Mouse (Mus musculus) gastrocnemius, adult 18-20 months (tissue): ENCODE results near the gene Kat2a. TPM values are rescaled to one million over a fixed set of nuclear protein-coding genes. Genes with fewer than 3 reads are reported as not detected.

Experiments used
- DNase-seq: peaks from one replicate; pipeline ENCODE4 v3.0.0; 2021; ENCODE audit warnings: low spot score
- total RNA-seq, 2 experiments: library from RNA; stranded (reverse); gene quantifications; 2 replicates each; pipeline ENCODE4 v1.2.3; 2021

Kat2a gene
- total RNA-seq, 2 experiments from 2014 or later, result 10.1 to 11.1 TPM

DNA sequence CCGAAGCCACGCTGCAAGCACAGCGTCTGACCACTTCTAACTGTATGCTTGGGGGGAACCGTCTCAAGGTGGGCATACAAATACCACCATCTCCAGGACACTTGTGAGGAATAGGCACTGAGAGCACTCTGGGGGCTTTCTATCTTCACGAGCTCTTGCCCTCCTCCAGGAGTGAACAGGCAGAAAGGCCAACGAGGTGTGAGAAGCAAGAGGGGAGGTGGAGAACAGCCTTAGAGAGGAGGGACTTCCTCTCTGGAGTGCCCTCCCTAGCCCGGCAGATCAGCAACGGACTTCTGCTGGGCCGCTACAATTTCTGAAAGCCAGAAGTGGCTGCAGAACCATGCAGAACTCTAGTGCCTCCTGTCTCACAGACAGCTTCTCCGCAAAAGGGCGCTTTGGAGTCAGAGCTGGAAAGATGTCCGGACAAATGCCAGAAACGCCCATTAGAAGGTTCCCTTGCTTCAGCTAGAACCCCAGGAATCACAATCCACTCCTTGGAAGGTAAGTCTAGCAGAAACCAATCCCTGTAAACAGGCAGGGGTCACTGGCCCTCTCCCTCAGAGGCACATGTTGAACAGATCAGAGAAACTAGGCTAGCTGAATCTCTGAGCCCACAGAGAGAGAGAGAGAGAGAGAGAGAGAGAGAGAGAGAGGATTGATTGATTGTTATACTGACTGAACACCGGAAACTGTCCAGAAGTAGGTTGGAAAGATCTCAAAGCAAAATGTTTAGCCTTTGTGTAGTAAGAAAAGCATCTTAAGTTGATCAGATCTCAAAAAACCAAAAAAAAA is 23.9 kb upstream of the Kat2a start:
- DNase-seq, result no peak

DNA sequence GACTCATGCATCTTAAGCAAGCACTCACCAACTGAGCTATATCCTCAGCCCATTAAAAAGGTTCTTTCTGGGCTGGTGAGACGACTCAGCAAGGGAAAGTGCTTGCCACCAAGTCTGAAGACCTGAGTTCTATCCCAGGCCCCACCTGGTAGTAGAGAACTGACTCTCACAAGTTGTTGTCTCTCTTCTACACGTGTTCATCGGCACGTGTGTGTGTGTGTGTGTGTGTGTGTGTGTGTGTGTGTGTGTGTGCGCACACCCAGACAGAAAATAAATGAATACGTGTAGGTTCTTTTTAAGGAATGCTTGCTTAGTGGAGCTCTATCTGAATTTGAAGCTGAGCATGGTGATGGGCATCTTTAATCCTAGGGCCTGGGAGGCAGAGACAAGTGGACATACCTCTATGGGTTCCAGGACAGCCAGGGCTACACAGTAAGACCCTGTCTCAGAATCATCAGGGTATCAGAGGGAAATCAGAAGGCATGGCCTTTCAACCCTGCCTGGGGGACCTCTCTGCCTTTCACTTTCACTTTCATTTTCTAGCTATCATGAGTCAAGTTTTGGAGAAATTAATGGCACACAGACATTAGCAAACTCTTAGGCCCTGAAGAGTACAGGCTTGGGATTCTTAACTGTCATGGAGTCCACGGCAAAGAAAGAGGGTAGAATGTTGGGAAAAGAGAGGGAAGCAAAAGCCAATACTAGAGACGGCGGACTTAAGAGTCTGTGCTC is 23.0 kb upstream of the Kat2a start:
- no peak for DNase-seq

DNA sequence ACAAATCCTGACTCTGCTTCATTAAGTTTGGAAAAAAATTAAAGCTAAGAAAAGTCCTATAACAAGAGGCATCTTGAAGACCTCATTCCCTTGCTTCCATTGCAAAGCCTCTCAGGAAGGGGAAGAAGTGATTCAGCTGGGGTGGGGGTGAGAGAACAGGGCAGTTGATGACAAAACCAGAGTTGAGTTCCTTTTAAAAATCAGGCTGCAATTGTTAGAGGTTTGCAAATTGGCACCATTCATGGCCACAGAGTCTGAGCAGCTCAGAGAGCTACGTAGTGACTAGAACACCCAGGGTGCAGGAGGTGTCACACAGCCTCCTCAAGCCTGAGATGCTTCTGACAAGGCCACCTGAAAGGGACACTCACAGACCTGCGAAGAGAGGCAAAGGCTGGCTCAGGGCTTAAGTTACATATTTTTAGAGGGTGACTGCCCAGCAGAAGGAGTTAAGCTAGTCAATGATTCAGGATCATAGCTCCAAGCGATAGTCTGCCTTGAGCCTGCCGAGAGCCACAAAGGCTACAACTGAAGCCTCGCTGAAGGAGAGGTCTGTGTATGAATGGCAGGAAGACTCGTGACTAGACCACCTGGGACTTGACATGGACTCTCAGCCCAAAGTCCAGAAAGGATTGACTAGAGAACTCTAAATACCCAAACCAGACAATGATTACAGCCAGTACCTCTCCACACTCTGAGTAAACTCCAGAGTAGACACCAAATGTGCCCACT is 18.4 kb upstream of the Kat2a start:
- no peak for DNase-seq

DNA sequence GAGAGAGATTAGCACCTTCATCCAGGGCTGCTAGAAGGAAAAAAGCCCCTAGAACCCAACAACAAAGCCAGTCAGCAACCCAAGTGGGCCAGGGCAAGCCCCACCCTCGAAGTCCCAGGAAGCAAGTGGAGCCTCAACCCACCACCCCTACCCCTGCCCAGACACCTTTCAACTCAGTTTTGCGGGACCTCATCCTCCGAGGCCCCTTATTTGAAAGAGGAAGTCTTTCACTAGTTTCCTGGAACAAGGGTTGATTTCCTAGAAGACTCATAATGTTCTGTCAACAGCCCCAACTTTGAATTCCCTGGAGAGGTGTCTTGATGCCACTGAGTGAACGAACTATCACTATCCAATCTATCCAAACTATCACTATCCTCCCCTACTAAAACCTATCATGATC is 17.7 kb upstream of the Kat2a start:
- DNase-seq, result no peak

DNA sequence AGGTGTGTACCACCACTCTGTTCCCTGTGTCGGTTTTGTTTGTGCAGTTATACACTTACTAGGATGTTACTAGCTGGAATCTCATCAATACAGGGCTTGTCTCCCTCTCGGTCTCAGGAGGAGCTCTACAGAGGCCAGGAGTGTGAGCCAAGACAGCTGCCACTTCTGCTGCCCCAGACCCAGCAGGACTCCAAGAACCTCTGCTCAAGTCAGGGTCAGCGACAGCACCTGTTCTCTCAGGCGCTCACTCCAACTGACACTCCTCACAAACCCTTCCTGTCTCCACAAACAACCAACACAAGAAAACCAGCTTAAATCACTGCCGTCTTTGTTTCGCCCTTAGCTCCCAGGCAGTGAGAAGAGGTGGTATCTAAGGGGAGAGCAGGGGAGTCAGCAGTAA is 16.3 kb upstream of the Kat2a start:
- DNase-seq, result no peak

- DNase-seq, result no peak
Observed at GRCm38 (mm10) chr11:100727201-100727600, 14.9 kb upstream of the Kat2a start.

DNA sequence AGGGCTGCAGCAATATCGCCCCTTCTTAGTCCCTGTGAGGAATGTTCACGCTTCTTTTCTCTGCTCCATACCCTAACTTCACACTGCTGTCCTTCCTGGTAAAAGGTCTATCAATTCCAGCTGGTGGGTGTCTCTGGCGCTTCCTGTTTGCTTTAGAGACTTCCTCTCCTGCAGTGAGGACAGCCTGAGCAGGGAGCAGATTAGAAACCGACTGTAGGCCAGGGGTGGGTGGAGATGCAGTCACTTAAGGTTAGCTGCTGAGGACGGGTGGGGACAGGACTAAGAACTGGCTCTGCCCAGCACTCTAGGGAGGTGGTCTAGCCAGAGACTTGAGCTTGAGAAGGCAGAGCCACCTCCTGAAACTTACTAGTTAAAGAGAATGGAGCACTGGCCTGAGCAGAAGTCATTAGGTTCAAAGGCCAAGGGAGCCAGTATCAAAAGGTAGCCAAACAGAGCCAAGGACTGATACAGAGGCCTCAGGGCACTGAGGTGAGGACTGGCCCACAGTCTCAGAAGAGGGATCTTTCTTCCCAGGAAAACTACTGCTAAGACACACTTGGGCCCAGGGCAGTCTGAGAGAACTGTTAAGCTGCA is 12.8 kb upstream of the Kat2a start:
- no peak for DNase-seq

DNA sequence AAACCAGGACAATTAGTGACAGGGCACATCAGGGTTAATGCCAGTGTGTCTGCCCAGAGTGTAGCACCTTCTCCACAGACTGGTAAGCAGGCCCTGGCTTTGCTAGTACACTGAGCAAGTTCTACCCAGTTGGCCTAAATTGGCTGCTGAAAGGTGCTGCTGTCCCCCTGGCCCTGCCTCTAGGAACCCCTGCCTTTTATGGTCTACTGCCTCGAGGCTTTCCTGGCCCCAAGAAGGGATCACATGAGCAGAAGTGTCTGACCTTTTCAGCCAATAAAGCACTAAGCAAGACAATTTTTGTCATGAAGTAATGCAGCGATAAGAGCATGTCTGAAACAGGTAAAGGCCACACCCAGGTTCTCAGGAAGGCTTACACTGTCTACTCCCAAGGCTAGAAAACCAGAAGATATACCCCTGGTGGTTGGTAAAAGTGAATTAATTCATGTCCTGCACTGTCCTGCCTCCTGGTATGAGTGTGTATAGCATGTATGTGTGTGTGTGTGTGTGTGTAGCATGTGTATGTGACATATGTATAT is 10.3 kb upstream of the Kat2a start:
- no peak for DNase-seq

- no peak for DNase-seq
Observed at GRCm38 (mm10) chr11:100721776-100722492, 9.7 kb upstream of the Kat2a start.

DNA sequence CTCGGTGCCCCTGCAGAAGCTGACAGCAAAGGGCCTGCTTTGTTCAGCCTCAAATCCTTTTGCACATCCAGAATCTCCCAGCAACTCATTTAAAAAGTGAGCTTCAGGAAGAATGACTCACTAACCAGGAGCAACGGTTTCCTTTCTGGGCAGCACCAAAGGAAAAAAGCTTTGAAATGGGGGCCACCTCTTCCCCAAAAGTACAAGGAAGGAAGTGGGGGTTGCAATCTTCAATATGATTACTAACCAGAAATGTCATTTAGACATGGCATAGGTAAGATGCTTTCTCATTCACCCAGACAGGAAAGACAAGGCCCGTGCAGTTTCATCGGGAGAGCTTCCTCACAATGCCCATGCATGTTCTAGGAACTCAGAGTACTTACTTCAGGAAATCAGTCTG is 9.0 kb upstream of the Kat2a start:
- no peak for DNase-seq

DNA sequence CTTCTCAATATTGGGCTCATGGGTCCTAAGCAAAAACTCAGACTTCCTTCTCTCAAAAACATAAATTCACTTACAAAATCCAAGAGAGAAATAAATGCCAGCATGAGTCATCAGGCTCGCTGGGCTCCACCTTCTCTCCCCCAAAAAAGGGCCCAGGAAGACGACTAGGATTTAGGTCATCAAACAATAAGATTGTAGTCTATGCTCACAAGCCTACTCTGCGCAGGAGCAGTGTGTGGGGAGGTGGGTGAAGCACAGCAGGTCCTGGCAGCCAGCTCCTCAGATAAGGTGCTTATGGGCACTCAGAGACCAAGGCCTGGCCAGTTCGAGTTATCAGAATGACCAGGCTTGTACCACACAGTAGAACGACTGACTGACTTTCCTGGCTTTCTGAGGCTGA is 8.1 kb upstream of the Kat2a start:
- no peak for DNase-seq

DNA sequence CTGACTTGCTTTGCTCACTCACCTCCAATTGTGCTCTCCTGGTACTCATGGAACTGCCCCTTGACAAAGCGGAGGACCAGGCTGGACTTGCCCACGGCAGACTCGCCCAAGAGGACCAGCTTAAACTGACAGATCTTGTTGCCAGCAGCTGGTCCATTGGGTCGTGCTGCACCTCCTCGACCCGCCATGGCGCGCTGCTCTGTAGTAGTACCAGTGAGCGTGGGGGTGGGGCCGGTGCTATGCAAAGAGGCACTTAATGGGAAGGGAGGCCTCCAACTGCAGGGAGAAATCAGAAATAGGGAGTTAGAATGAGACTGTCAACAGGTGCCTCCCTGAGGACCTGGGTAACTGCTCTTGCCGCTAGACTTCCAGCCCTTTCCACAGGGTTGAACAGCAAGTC is 7.6 kb upstream of the Kat2a start:
- DNase-seq, result no peak

DNA sequence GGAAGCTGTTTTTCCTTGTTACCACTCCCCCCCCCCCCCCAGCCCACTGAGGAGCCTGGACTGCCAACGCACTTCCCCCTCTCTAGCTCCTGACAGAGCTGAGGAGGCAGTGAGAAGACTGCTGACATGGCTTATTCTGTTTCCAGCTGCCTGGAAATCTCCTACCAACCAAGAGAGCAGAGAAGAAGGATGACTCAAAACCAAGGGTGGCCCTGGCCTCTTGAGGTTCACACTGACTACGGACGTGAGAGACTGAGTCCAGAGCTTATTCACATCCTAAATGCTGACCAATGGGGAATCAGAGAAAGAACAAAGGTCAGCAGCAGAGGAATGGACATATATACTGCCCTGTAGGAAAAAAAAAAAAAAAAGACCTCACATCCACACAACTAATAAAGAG is 7.0 kb upstream of the Kat2a start:
- DNase-seq, result no peak

DNA sequence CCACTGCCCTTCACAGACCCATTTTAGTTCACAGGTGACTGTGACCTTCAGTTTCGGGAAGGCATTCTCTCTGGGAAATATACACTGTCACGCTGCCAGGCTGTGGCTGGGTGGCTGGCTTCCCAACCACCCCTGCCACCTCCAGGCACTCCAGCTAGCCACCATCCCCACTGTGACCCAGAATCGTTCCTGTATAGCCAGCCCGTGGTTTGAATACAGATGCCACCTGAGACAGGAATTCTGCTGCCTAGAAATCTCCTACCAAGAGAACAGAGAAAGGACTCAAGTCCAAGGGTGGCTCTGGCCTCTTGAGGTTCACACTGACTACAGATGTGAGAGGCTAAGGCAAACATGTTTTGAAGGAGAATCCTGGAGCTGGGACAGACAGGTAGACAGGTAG is 6.6 kb upstream of the Kat2a start:
- no peak for DNase-seq

- DNase-seq, result no peak
Observed at GRCm38 (mm10) chr11:100718462-100718861, 6.2 kb upstream of the Kat2a start.

DNA sequence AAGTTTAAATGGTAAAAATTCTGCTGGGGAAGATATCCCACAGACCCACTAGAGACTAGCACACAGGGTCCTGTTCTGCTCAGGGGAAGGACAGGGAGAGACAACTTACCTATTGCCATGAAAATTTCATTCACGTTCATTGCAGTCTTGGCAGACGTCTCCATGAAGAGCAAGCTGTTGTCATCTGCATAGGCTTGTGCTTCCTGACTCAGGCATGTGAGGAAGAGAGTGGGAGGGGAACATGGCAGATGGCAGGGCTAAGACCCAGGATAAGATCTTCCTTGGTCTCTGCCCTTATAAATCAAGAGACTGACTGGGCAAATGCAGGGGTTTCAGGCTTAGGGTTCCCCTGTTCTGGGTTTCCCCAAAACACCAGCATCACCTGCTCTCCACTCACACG is 4.4 kb upstream of the Kat2a start:
- no peak for DNase-seq

DNA sequence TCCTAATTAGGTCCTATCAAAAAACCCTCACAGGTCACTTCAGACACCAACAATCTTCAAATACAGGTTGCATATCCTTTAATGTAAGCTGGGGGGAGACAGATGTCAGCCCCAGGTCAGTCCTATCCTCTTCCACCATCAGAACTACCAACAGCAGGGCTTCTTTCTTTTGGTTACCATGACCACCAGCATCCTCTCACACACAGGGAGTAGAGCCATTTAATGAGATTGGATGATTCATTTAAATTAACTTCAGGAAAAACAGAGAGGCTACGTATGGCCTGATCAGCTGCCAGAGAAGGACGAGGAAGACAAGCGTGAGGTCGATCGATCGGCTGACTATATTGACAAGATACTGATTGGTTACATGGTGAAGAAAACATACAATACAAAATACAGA is 2.7 kb upstream of the Kat2a start:
- no peak for DNase-seq

GRCm38 (mm10) chr11:100714534-100714915 is 2.3 kb upstream of the Kat2a start:
- DNase-seq, result peak; percentile 83

DNA sequence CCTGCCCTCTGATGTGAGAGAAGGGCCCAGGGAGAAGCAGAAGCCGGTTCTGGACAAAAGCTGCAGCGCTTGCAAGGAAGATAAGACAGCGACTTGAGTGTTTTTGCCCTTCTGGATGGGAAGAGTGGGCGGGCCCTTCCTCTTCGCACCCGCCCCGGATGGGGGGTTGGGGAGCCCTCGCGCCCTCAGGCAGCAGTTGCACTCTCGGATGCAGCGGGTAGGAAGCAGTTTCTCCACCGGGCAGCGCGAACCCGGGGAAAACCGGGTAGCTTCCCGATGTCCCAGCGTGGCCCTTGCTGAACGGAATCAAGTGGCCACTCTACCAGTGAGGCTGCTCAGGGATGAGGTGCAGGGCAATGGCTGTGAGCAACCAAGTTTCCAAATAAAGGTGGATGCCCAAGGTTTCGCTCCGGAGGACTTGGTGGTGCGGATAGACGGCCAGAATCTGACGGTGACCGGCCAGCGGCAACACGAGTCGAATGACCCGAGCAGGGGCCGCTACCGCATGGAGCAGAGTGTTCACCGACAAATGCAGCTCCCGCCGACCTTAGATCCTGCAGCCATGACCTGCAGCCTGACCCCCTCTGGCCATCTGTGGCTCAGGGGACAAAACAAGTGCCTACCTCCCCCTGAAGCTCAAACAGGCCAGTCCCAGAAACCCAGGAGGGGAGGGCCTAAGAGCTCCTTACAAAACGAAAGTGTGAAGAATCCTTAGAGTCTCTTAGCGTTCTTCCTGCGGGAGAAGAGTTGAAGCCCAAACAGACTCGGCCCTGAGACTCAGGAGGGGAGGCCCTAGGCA is 1.7 kb upstream of the Kat2a start, which contains the start of gene Hspb9:
TSS of gene Hspb9 (plus strand) at position 116 of the 799 bp plus-strand sequence.
- no peak for DNase-seq

GRCm38 (mm10) chr11:100713174-100713573 is 909 bp upstream of the Kat2a start:
- DNase-seq, result no peak
